Mouse (Mus musculus): ENCODE data around the gene Rab26.

DNA sequence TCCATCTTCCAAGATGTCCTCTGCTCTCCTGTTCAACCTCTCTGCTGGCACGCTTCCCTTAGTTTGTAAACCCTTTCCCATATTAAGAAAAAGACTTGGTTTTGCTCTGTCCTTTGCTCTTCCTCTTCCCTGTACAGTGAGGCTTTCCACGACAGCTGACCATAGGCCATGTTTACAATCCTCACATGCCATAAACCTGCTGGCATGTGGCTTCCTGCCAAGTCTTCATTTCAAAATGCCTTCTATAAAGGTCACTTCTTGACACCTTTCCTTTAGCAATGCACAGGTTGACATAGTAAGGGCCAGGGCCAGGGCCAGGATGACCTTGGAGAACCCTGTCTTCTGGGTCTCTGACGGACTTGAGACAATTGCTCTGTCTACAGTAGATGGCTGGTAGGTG lies 12.2 kb upstream of the Rab26 start:
- TF ChIP-seq CTCF (IDR thresholded peaks at IDR 0.05; ENCODE audit: extremely low read depth, insufficient read length, insufficient replicate concordance, low read depth, low read length) (no peak), POLR2A (IDR thresholded peaks at IDR 0.05; ENCODE audit: low read depth, low read length) (no peak)
